ENCODE assay signal across 25 mouse cellular contexts in genomic region chr3:106957162-106957895, GRCm38 (mm10).
DNase-seq lines count a peak whose midpoint lies in the region; ATAC-seq and TF ChIP-seq lines count a peak whose summit lies in the region.
"Had no signal": no experiment of that assay in that cellular context is flagged by ENCODE, and none has a peak within 500 bp of the region (broad histone marks: within the 10 kb centered on the region; RNA-seq: fewer than 3 reads in every experiment).

No protein-coding gene starts in this region.

- H3K9ac ChIP-seq in forebrain, embryonic 15.5 days (replicated peaks): no peak overlapping the region
- H3K9ac ChIP-seq: embryonic facial prominence, embryonic 15.5 days; limb, embryonic 12.5 days; liver, postnatal 0 days; neural tube, embryonic 15.5 days had no signal

- no peak overlapping the region for H3K4me3 ChIP-seq in cerebellum, adult 2 months (replicated peaks; ENCODE audit: insufficient read depth, low read depth, low read length)
- no peak overlapping the region for H3K4me3 ChIP-seq in forebrain, embryonic 15.5 days
- H3K4me3 ChIP-seq: embryonic facial prominence, embryonic 15.5 days; limb, embryonic 12.5 days; neural tube, embryonic 15.5 days had no signal

- H3K27ac ChIP-seq in cerebellum, adult 2 months (ENCODE audit: insufficient read depth, low read length): no peak overlapping the region
- peak overlapping the region; percentile 41 for H3K27ac ChIP-seq in forebrain, embryonic 15.5 days (replicated peaks)
- H3K27ac ChIP-seq: embryonic facial prominence, embryonic 15.5 days; limb, embryonic 12.5 days; neural tube, embryonic 15.5 days had no signal

- no peaks in the 10 kb centered on the region for H3K36me3 ChIP-seq in forebrain, embryonic 15.5 days
- H3K36me3 ChIP-seq: embryonic facial prominence, embryonic 15.5 days; limb, embryonic 12.5 days; neural tube, embryonic 15.5 days had no signal

- no peak overlapping the region for H3K4me2 ChIP-seq in forebrain, embryonic 15.5 days (replicated peaks)
- H3K4me2 ChIP-seq: embryonic facial prominence, embryonic 15.5 days; heart, embryonic 11.5 days; limb, embryonic 12.5 days; liver, embryonic 11.5 days; midbrain, embryonic 11.5 days; neural tube, embryonic 15.5 days had no signal

- no peaks in the 10 kb centered on the region for H3K27me3 ChIP-seq in cerebellum, adult 2 months (ENCODE audit: control insufficient read depth, insufficient read depth, low read length)
- no peaks in the 10 kb centered on the region for H3K27me3 ChIP-seq in forebrain, embryonic 15.5 days
- H3K27me3 ChIP-seq: embryonic facial prominence, embryonic 15.5 days; limb, embryonic 12.5 days; neural tube, embryonic 15.5 days had no signal

- no peaks in the 10 kb centered on the region for H3K4me1 ChIP-seq in cerebellum, adult 2 months (ENCODE audit: control insufficient read depth, insufficient read depth, low read length)
- H3K4me1 ChIP-seq in forebrain, embryonic 15.5 days: peaks cover 31% of the 10 kb centered on the region
- H3K4me1 ChIP-seq: embryonic facial prominence, embryonic 15.5 days had no signal

- DNase-seq in cerebellum, postnatal 25 days: peak; percentile 10 to 26
- no peak for DNase-seq in cerebellum, adult 2 months
- peak; percentile 30 to 34 for DNase-seq in left cerebral cortex, postnatal 14 days (ENCODE audit: low spot score in 2 of 2)
- no peak for DNase-seq in left cerebral cortex, adult 8-10 months (ENCODE audit: low spot score in 2 of 2)
- peak; percentile 67 for DNase-seq in brain, embryonic 14.5 days (ENCODE audit: low read depth)
- no peak for DNase-seq in urinary bladder, postnatal 4 days (ENCODE audit: low spot score in 2 of 2)
- DNase-seq in spleen, adult 12 weeks (ENCODE audit: low spot score): no peak
- DNase-seq: adrenal gland, postnatal 14 days; cerebellum, adult 11 months; gastrocnemius, postnatal 14 days; heart, adult 11 months; kidney, adult 18-20 months; kidney, postnatal 4 days; liver, postnatal 0 days; thymus, postnatal 14 days had no signal

- no peaks in the 10 kb centered on the region for H3K9me3 ChIP-seq in forebrain, embryonic 15.5 days
- H3K9me3 ChIP-seq: embryonic facial prominence, embryonic 15.5 days; limb, embryonic 12.5 days; neural tube, embryonic 15.5 days had no signal

- TF ChIP-seq POLR2A in cerebellum, adult 2 months (IDR thresholded peaks at IDR 0.05; ENCODE audit: borderline replicate concordance, insufficient read depth, low read length): no peak
- no peak for TF ChIP-seq POLR2A in brain, embryonic 14.5 days (IDR thresholded peaks at IDR 0.05; ENCODE audit: borderline replicate concordance, extremely low read depth, insufficient read depth, insufficient read length, poor library complexity, severe bottlenecking)

- 0 out of 2 replicates have a peak, but pooled peaks have one; percentile 33 for ATAC-seq in forebrain, embryonic 15.5 days (replicated peaks)
- ATAC-seq: CD4-positive, CD25-positive, alpha-beta regulatory T cell, adult 4 months; inflammation-experienced regulatory T-cells, adult 6 months; liver, postnatal 0 days; lung, postnatal 0 days had no signal

- no peak for TF ChIP-seq CTCF in cerebellum, adult 2 months (IDR thresholded peaks at IDR 0.05; ENCODE audit: borderline replicate concordance, insufficient read depth, low read depth, low read length)
- no peak for TF ChIP-seq CTCF in brain, embryonic 14.5 days (IDR thresholded peaks at IDR 0.05; ENCODE audit: borderline replicate concordance, extremely low read depth, insufficient read depth, insufficient read length)

- 26% methylated on average over 7 of the region's 7 CpGs for WGBS in cerebellum, adult 2 months
- WGBS in forebrain, embryonic 15.5 days: 29% methylated on average over 7 of the region's 7 CpGs

- intact Hi-C loops in left cerebral cortex, postnatal 14 days (cut with DNase I): no loop called here

Comparison
In these comparisons a context has a peak if more than half of its experiments do, and no peak if none do; other contexts are left out.
1. DNase-seq: peak in cerebellum, postnatal 25 days (2 of 2), left cerebral cortex, postnatal 14 days (2 of 2) and brain, embryonic 14.5 days (single experiment); none in cerebellum, adult 2 months (0 of 2), left cerebral cortex, adult 8-10 months (0 of 2), urinary bladder, postnatal 4 days (0 of 2) and spleen, adult 12 weeks (single experiment).